Mouse (Mus musculus): ENCODE results near the gene Pth1r. TPM values are rescaled to one million over a fixed set of nuclear protein-coding genes. Genes with fewer than 3 reads are reported as not detected.

Pth1r gene
- polyA plus RNA-seq, 1 experiment from 2014 or later, result 23.2 TPM

- Histone ChIP-seq H3K27me3 (no peaks in the 10 kb centered on the region), H3K4me3 (no peak overlapping the region), H3K9me3 (replicated peaks) (no peaks in the 10 kb centered on the region), H3K27ac (peak overlapping the region; percentile 99), H3K4me1 (replicated peaks) (peaks cover 72% of the 10 kb centered on the region), H3K4me2 (no peak overlapping the region), H3K36me3 (no peaks in the 10 kb centered on the region), H3K9ac (no peak overlapping the region)
- 51% methylated on average over 5 of the region's 5 CpGs for WGBS
- no peak for ATAC-seq (replicated peaks; ENCODE audit: insufficient number of reproducible peaks, insufficient read depth, low FRiP score, low read depth)
Observed at GRCm38 (mm10) chr9:110682255-110682654, 64.7 kb downstream of the Pth1r start.

DNA sequence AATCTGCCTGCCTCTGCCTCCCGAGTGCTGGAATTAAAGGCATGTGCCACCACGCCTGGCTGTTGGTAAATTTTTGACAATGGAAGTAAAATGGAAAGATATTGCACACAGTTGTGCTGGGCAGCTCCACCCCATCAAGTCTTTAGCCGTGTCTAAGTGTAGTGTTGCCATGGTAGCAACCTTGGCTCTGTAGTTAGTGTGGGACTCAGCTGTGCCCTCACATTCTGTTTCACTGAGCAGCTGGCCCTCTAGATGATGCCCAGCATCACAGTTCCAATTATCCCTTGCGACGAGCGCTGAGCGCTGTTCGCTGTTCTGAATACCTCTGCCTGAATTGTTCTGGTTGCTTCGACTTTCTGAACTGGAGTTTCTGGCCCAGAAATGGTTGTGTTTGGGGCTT, 65.1 kb downstream of the Pth1r start:
- peaks cover 69% of the 10 kb centered on the region for H3K4me1 ChIP-seq (replicated peaks)
- no peaks in the 10 kb centered on the region for H3K36me3 ChIP-seq
- H3K4me3 ChIP-seq, result no peak overlapping the region
- H3K9ac ChIP-seq, result no peak overlapping the region
- WGBS, result 75% methylated on average over 9 of the region's 9 CpGs
- peak overlapping the region; percentile 99 for H3K27ac ChIP-seq
- ATAC-seq (replicated peaks; ENCODE audit: insufficient number of reproducible peaks, insufficient read depth, low FRiP score, low read depth), result no peak
- H3K9me3 ChIP-seq (replicated peaks), result no peaks in the 10 kb centered on the region
- H3K27me3 ChIP-seq, result no peaks in the 10 kb centered on the region
- H3K4me2 ChIP-seq, result no peak overlapping the region

- Histone ChIP-seq H3K4me1 (replicated peaks) (peaks cover 69% of the 10 kb centered on the region), H3K27me3 (no peaks in the 10 kb centered on the region), H3K27ac (0 out of 2 replicates have a peak overlapping the region, but pooled peaks have one; percentile 99), H3K36me3 (no peaks in the 10 kb centered on the region), H3K9me3 (replicated peaks) (no peaks in the 10 kb centered on the region), H3K4me2 (no peak overlapping the region), H3K4me3 (no peak overlapping the region), H3K9ac (no peak overlapping the region; the same call in 1 of the 2 replicates)
- 63% methylated on average over 7 of the region's 7 CpGs for WGBS
- ATAC-seq (replicated peaks; ENCODE audit: insufficient number of reproducible peaks, insufficient read depth, low FRiP score, low read depth), result no peak
Observed at GRCm38 (mm10) chr9:110680736-110681507, 66.0 kb downstream of the Pth1r start.

GRCm38 (mm10) chr9:110678886-110679285, 68.1 kb downstream of the Pth1r start:
- Histone ChIP-seq H3K9ac (no peak overlapping the region), H3K9me3 (replicated peaks) (no peaks in the 10 kb centered on the region), H3K4me2 (no peak overlapping the region), H3K27me3 (no peaks in the 10 kb centered on the region), H3K4me1 (replicated peaks) (peaks cover 62% of the 10 kb centered on the region), H3K27ac (no peak overlapping the region), H3K36me3 (no peaks in the 10 kb centered on the region), H3K4me3 (no peak overlapping the region)
- ATAC-seq (replicated peaks; ENCODE audit: insufficient number of reproducible peaks, insufficient read depth, low FRiP score, low read depth), result no peak
- WGBS, result 67% methylated on average over 5 of the region's 5 CpGs

GRCm38 (mm10) chr9:110676492-110676911, 70.4 kb downstream of the Pth1r start:
- Histone ChIP-seq H3K4me2 (no peak overlapping the region), H3K9ac (no peak overlapping the region), H3K4me1 (replicated peaks) (peaks cover 65% of the 10 kb centered on the region), H3K27ac (peak overlapping the region; percentile 50; the same call in 1 of the 2 replicates), H3K27me3 (no peaks in the 10 kb centered on the region), H3K9me3 (replicated peaks) (no peaks in the 10 kb centered on the region), H3K36me3 (no peaks in the 10 kb centered on the region), H3K4me3 (no peak overlapping the region)
- ATAC-seq (replicated peaks; ENCODE audit: insufficient number of reproducible peaks, insufficient read depth, low FRiP score, low read depth), result no peak
- 74% methylated on average over 8 of the region's 8 CpGs for WGBS

- peaks cover 90% of the 10 kb centered on the region for H3K4me1 ChIP-seq (replicated peaks)
- no peak for ATAC-seq (replicated peaks; ENCODE audit: insufficient number of reproducible peaks, insufficient read depth, low FRiP score, low read depth)
- H3K9ac ChIP-seq, result no peak overlapping the region
- no peak overlapping the region for H3K4me3 ChIP-seq
- no peaks in the 10 kb centered on the region for H3K27me3 ChIP-seq
- no peaks in the 10 kb centered on the region for H3K9me3 ChIP-seq (replicated peaks)
- WGBS, result 48% methylated on average over 10 of the region's 10 CpGs
- H3K4me2 ChIP-seq, result peak overlapping the region; percentile 16
- H3K36me3 ChIP-seq, result no peaks in the 10 kb centered on the region
- H3K27ac ChIP-seq, result peak overlapping the region; percentile 73
Observed at GRCm38 (mm10) chr9:110673107-110673752, 73.7 kb downstream of the Pth1r start.

GRCm38 (mm10) chr9:110672462-110673106, 74.4 kb downstream of the Pth1r start:
- WGBS, result 64% methylated on average over 7 of the region's 7 CpGs
- ATAC-seq (replicated peaks; ENCODE audit: insufficient number of reproducible peaks, insufficient read depth, low FRiP score, low read depth), result no peak
- H3K27ac ChIP-seq, result peak overlapping the region; percentile 73
- H3K4me2 ChIP-seq, result 0 out of 2 replicates have a peak overlapping the region, but pooled peaks have one; percentile 16
- peaks cover 90% of the 10 kb centered on the region for H3K4me1 ChIP-seq (replicated peaks)
- H3K9me3 ChIP-seq (replicated peaks), result no peaks in the 10 kb centered on the region
- no peak overlapping the region for H3K9ac ChIP-seq
- no peaks in the 10 kb centered on the region for H3K36me3 ChIP-seq
- H3K27me3 ChIP-seq, result no peaks in the 10 kb centered on the region
- H3K4me3 ChIP-seq, result no peak overlapping the region

Other genes with a start within 250 kb of the Pth1r start
- gene Setd2, start 214.5 kb downstream of the Pth1r start, polyA plus RNA-seq (2015; fragmentation: Nextera tagmentation; extraction: Ambion mirVana), result 19.7 and 20.8 TPM in 2 replicates
- 17.7 and 22.9 TPM in 2 replicates for gene Nradd, start 122.7 kb downstream of the Pth1r start, polyA plus RNA-seq (2015; fragmentation: Nextera tagmentation; extraction: Ambion mirVana)
- gene Nbeal2, start 93.0 kb downstream of the Pth1r start, polyA plus RNA-seq (2015; fragmentation: Nextera tagmentation; extraction: Ambion mirVana), result 1.8 and 4.2 TPM in 2 replicates
- gene Ccdc12, start 90.6 kb downstream of the Pth1r start, polyA plus RNA-seq (2015; fragmentation: Nextera tagmentation; extraction: Ambion mirVana), result 130 and 138 TPM in 2 replicates
- gene Myl3, start 5.3 kb downstream of the Pth1r start, polyA plus RNA-seq (2015; fragmentation: Nextera tagmentation; extraction: Ambion mirVana), result 3,797 and 4,490 TPM in 2 replicates
- gene Prss42, start 51.0 kb upstream of the Pth1r start, polyA plus RNA-seq (2015; fragmentation: Nextera tagmentation; extraction: Ambion mirVana), result 0.15 TPM in 1 of 2 replicates, not detected in the other
- gene Prss44, start 66.8 kb upstream of the Pth1r start, polyA plus RNA-seq (2015; fragmentation: Nextera tagmentation; extraction: Ambion mirVana), result not detected in 2 replicates
- gene Prss43, start 79.5 kb upstream of the Pth1r start, polyA plus RNA-seq (2015; fragmentation: Nextera tagmentation; extraction: Ambion mirVana), result not detected in 2 replicates
- not detected in 2 replicates for gene Prss45, start 87.4 kb upstream of the Pth1r start, polyA plus RNA-seq (2015; fragmentation: Nextera tagmentation; extraction: Ambion mirVana)
- gene Prss46, start 97.4 kb upstream of the Pth1r start, polyA plus RNA-seq (2015; fragmentation: Nextera tagmentation; extraction: Ambion mirVana), result 0.10 TPM in 1 of 2 replicates, not detected in the other
- gene Prss50, start 110.8 kb upstream of the Pth1r start, polyA plus RNA-seq (2015; fragmentation: Nextera tagmentation; extraction: Ambion mirVana), result 0.37 TPM in 1 of 2 replicates, not detected in the other
- 1.7 and 3.2 TPM in 2 replicates for gene Als2cl, start 132.7 kb upstream of the Pth1r start, polyA plus RNA-seq (2015; fragmentation: Nextera tagmentation; extraction: Ambion mirVana)
- gene Tmie, start 133.0 kb upstream of the Pth1r start, polyA plus RNA-seq (2015; fragmentation: Nextera tagmentation; extraction: Ambion mirVana), result 0.74 and 1.2 TPM in 2 replicates
- not detected in 2 replicates for gene Fam240a, start 169.7 kb upstream of the Pth1r start, polyA plus RNA-seq (2015; fragmentation: Nextera tagmentation; extraction: Ambion mirVana)
- not detected in 2 replicates for gene Tdgf1, start 199.0 kb upstream of the Pth1r start, polyA plus RNA-seq (2015; fragmentation: Nextera tagmentation; extraction: Ambion mirVana)
- gene Lrrc2, start 204.4 kb upstream of the Pth1r start, polyA plus RNA-seq (2015; fragmentation: Nextera tagmentation; extraction: Ambion mirVana), result 4.4 and 6.9 TPM in 2 replicates
- 0.30 and 0.36 TPM in 2 replicates for gene Rtp3, start 243.4 kb upstream of the Pth1r start, polyA plus RNA-seq (2015; fragmentation: Nextera tagmentation; extraction: Ambion mirVana)

All from heart, embryonic 15.5 days (tissue).